Mouse (Mus musculus): Measurements from ENCODE around the gene 4921530L21Rik. TPM values are rescaled to one million over a fixed set of nuclear protein-coding genes. Genes with fewer than 3 reads are reported as not detected.

Gene 4921530L21Rik
- polyA plus RNA-seq, 1 experiment: not detected

DNA sequence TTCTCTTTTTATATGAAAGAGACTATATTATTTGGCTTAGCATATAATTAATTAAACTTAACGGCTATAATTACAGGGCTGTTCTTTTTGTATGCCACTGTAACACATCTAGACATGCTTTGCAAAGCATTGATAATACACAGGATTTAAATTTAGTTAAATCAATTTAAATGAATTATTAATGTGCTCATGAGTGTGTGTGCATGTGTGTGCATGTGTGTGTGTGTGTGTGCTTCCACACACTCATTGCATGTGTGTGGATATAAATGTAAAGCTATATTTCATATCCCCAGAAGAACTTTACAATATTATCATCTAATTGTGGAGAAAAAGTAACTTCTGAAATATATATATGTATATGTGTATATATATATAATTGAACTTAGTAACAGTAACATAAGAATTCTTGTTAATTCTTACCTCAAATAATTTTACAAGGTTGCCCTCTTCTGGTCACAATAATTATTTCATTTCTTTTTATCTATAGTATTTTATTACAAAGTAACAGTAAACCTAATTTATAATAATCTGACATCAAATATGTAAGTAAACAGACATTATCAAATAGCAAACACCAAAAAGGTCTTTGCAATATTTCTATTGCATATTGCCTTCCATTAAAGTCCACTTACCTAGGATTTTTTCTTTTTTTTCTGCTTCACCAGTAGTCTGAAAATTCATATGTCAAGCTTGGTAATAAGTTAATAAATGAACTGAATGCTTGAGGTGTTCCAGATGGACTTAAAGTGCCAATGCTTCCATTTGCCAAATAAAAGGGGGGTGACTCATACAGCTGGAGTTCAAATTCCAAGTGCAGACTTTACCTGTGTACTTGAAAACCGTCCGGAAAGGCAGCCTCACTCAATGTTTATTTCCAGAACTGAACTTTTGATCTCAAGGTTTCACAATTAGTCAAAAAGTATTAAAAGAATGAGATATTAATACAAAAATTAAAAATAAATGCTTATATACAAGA, 47.0 kb downstream of the 4921530L21Rik start:
- H3K79me3 ChIP-seq (ENCODE audit: low read depth): no peaks in the 10 kb centered on the region
- no peak for TF ChIP-seq MAX (IDR thresholded peaks at IDR 0.05)
- no peak for TF ChIP-seq USF1 (IDR thresholded peaks at IDR 0.05; ENCODE audit: low read depth)
- no peak for TF ChIP-seq FOSL1 (IDR thresholded peaks at IDR 0.05; ENCODE audit: insufficient read depth, low read length, poor library complexity, severe bottlenecking)
- no peak for TF ChIP-seq MYOG (IDR thresholded peaks at IDR 0.05; ENCODE audit: control insufficient read depth, extremely low read depth, insufficient read length)
- no peak for TF ChIP-seq CEBPB (IDR thresholded peaks at IDR 0.05; ENCODE audit: low read depth)
- no peak for TF ChIP-seq CTCF (IDR thresholded peaks at IDR 0.05; ENCODE audit: control insufficient read depth, insufficient read depth, insufficient read length)
- TF ChIP-seq MYOD1 (IDR thresholded peaks at IDR 0.05; ENCODE audit: control insufficient read depth, insufficient read length, low read depth): no peak
- no peaks in the 10 kb centered on the region for H3K79me2 ChIP-seq (ENCODE audit: control insufficient read depth, insufficient read depth)
- no peak overlapping the region for H3K4me3 ChIP-seq (ENCODE audit: insufficient read depth, poor library complexity, severe bottlenecking)
- no peak overlapping the region for H3ac ChIP-seq (ENCODE audit: control insufficient read depth, insufficient read length, low read depth)
- H3K27me3 ChIP-seq (ENCODE audit: control insufficient read depth, insufficient read depth, insufficient read length): no peaks in the 10 kb centered on the region
- H3K36me3 ChIP-seq (ENCODE audit: control insufficient read depth, insufficient read depth): no peaks in the 10 kb centered on the region

Data from C2C12 (cell line).